Mouse (Mus musculus) kidney, adult 8-10 months (tissue): ENCODE data around the gene Amfr.

Experiments
- DNase-seq, 2 experiments: peaks; one replicate each; pipeline ENCODE4 v3.0.0; 2022

The Amfr gene

GRCm38 (mm10) chr8:93980141-93980540 is 32.5 kb downstream of the Amfr start:
- DNase-seq = peak; percentile 23 to 58

GRCm38 (mm10) chr8:93976446-93977211 is 36.0 kb downstream of the Amfr start:
- DNase-seq = no peak

GRCm38 (mm10) chr8:93975358-93975757 is 37.3 kb downstream of the Amfr start:
- peak; percentile 23 to 43 for DNase-seq

- peak; percentile 29 to 45 for DNase-seq
These were observed 37.9 kb downstream of the Amfr start for GRCm38 (mm10) chr8:93974602-93975186.

GRCm38 (mm10) chr8:93973831-93974375 is 38.7 kb downstream of the Amfr start:
- DNase-seq = no peak

- no peak for DNase-seq
These were observed 39.5 kb downstream of the Amfr start for GRCm38 (mm10) chr8:93972971-93973734.

GRCm38 (mm10) chr8:93972211-93972610 is 40.4 kb downstream of the Amfr start:
- no peak for DNase-seq

GRCm38 (mm10) chr8:93971451-93971850 is 41.2 kb downstream of the Amfr start:
- DNase-seq = no peak

GRCm38 (mm10) chr8:93969626-93970340 is 42.9 kb downstream of the Amfr start:
- DNase-seq = no peak

GRCm38 (mm10) chr8:93968293-93968692 is 44.3 kb downstream of the Amfr start:
- no peak for DNase-seq

GRCm38 (mm10) chr8:93960909-93961308 is 51.7 kb downstream of the Amfr start:
- no peak for DNase-seq

- peak; percentile 29 to 54 for DNase-seq
These were observed 54.2 kb downstream of the Amfr start for GRCm38 (mm10) chr8:93958402-93958801.

GRCm38 (mm10) chr8:93952511-93952910 is 60.1 kb downstream of the Amfr start:
- no peak for DNase-seq

- no peak for DNase-seq
These were observed 62.5 kb downstream of the Amfr start for GRCm38 (mm10) chr8:93950133-93950532.

- no peak for DNase-seq
These were observed 66.2 kb downstream of the Amfr start for GRCm38 (mm10) chr8:93946397-93946796.

GRCm38 (mm10) chr8:93945781-93946180 is 66.9 kb downstream of the Amfr start:
- DNase-seq = no peak

GRCm38 (mm10) chr8:93941636-93942054 is 71.0 kb downstream of the Amfr start:
- no peak for DNase-seq

- DNase-seq = no peak
These were observed 71.9 kb downstream of the Amfr start for GRCm38 (mm10) chr8:93940542-93941423.

GRCm38 (mm10) chr8:93938193-93938592 is 74.4 kb downstream of the Amfr start:
- DNase-seq = no peak

- DNase-seq = no peak
These were observed 79.4 kb downstream of the Amfr start for GRCm38 (mm10) chr8:93933288-93933687.

GRCm38 (mm10) chr8:93932873-93933272 is 79.8 kb downstream of the Amfr start:
- DNase-seq = peak; percentile 31 to 71

GRCm38 (mm10) chr8:93931336-93931735 is 81.3 kb downstream of the Amfr start:
- no peak for DNase-seq
